Mouse (Mus musculus) liver, embryonic 14.5 days (tissue): ENCODE data around the gene Csk. TPM values are rescaled to one million over a fixed set of nuclear protein-coding genes. Genes with fewer than 3 reads are reported as not detected.

ENCODE experiments used
- ATAC-seq: fragments of 200-750 bp; cut with Nextera tagmentation; 2 replicates; pipeline ENCODE4 v1.8.0; 2017; ENCODE audit warnings: moderate number of reproducible peaks, mild to moderate bottlenecking, moderate library complexity; ENCODE audit not compliant: insufficient read depth
- DNase-seq, 3 experiments: peaks; one replicate each; pipeline ENCODE4 v3.0.0-alpha.2; 2012 to 2013; ENCODE audit warnings: low read depth in 3 of 3, low spot score in 3 of 3
- H3K27ac ChIP-seq: fragments of 300-500 bp; sonication (generic); 2 replicates; pipeline ENCODE4 v1.5.1; 2014; ENCODE audit warnings: moderate library complexity, mild to moderate bottlenecking, control low read depth, inconsistent platforms
- H3K27me3 ChIP-seq: fragments of 300-500 bp; sonication (generic); 2 replicates; pipeline ENCODE4 v1.6.1; 2014; ENCODE audit warnings: mild to moderate bottlenecking, low read length, moderate library complexity; ENCODE audit not compliant: control insufficient read depth, insufficient read depth
- H3K36me3 ChIP-seq: fragments of 300-500 bp; sonication (generic); replicated peaks from 2 replicates; pipeline ENCODE4 v1.6.1; 2014; ENCODE audit warnings: low read depth; ENCODE audit not compliant: control insufficient read depth, insufficient read depth
- H3K4me1 ChIP-seq, 2 experiments: fragments of 200-500 bp in 1 of 2; fragments of 300-500 bp in 1 of 2; sonication (generic) in 1 of 2; replicated peaks; 2 replicates each; pipeline ENCODE4 v1.6.1; 2012 to 2014; ENCODE audit warnings: antibody characterized with exemption in 1 of 2, inconsistent platforms in 1 of 2, low read length in 1 of 2; ENCODE audit not compliant: control insufficient read depth in 2 of 2, insufficient read depth in 2 of 2
- H3K4me2 ChIP-seq: fragments of 300-500 bp; sonication (generic); 2 replicates; pipeline ENCODE4 v1.6.1; 2014; ENCODE audit warnings: low read depth, mild to moderate bottlenecking, control low read depth, moderate library complexity
- H3K4me3 ChIP-seq, 2 experiments: fragments of 200-500 bp in 1 of 2; fragments of 300-500 bp in 1 of 2; sonication (generic) in 1 of 2; 2 replicates each; pipeline ENCODE4 v1.5.1; 2012 to 2014; ENCODE audit warnings: low read depth in 2 of 2, low read length in 2 of 2, mild to moderate bottlenecking in 2 of 2, control low read depth in 1 of 2, inconsistent platforms in 1 of 2, moderate library complexity in 1 of 2; ENCODE audit not compliant: insufficient read depth in 1 of 2
- H3K9ac ChIP-seq: fragments of 300-500 bp; sonication (generic); replicated peaks from 2 replicates; pipeline ENCODE4 v1.6.1; 2014; ENCODE audit warnings: mild to moderate bottlenecking, control low read depth, moderate library complexity
- H3K9me3 ChIP-seq: fragments of 300-500 bp; sonication (generic); 2 replicates; pipeline ENCODE4 v1.6.1; 2016; ENCODE audit warnings: low read length, mixed read lengths; ENCODE audit not compliant: control insufficient read depth
- CTCF ChIP-seq: IDR thresholded peaks from 2 replicates; pipeline ENCODE4 v1.5.1; 2016; ENCODE audit warnings: antibody characterized with exemption, low read depth, control low read depth
- EP300 ChIP-seq: IDR thresholded peaks from 2 replicates; pipeline ENCODE4 v1.6.1; 2016; ENCODE audit warnings: antibody characterized with exemption, low read depth
- WGBS: fragments of 180-500 bp; shearing (Covaris S2); extraction: QIAGEN DNeasy Blood & Tissue Kit; methylation state at CpG from one replicate; pipeline ENCODE4 v1.1.7; 2014; ENCODE audit not compliant: insufficient replicate concordance; 5-methylcytosine and 5-hydroxymethylcytosine counted together
- polyA plus RNA-seq, 2 experiments: library from polyadenylated mRNA; depleted of rRNA in 1 of 2; stranded (reverse) in 1 of 2; unstranded in 1 of 2; fragments of >200 nt; fragmentation: Nextera tagmentation in 1 of 2; extraction: Ambion mirVana in 1 of 2; gene quantifications; 2 replicates each; pipeline versions ENCODE4 v1.2.1 to v1.2.3; 2012 to 2014

Gene Csk
- polyA plus RNA-seq, 2 experiments = 11.1 to 26.3 TPM

GRCm38 (mm10) chr9:57605503-57605902 lies 47.9 kb downstream of the Csk start:
- TF ChIP-seq CTCF (no peak), EP300 (no peak)
- Histone ChIP-seq H3K4me3 (no peak overlapping the region), H3K4me2 (no peak overlapping the region), H3K9me3 (no peaks in the 10 kb centered on the region), H3K4me1 (peaks cover 1 to 6% of the 10 kb centered on the region in 2 experiments; a peak in 3 of 4 replicates), H3K27ac (no peak overlapping the region), H3K9ac (no peak overlapping the region), H3K36me3 (no peaks in the 10 kb centered on the region), H3K27me3 (peaks cover 13% of the 10 kb centered on the region)
- DNase-seq = no peak
- WGBS = 22% methylated on average over 9 of the region's 9 CpGs
- no peak for ATAC-seq

DNA sequence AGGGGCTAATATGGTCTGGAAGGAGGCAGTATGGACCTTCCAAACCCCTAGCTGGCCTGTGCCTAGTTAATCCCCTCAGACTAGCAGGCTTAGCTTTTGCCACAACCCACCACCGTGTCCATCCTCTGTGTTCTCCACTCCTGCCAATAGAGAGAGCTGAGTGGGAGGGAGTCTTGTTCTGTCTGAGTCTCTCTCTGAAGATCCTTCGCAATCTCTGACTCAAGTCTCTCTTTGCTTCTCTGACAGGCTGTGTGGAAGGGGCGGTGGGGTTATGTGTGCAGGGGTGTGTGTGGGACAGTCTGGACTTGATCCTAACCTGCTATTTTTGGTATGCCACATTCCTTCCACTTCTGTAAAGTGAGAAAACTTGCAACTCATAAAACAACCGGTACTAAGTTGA lies 48.6 kb downstream of the Csk start:
- H3K27me3 ChIP-seq = peaks cover 13% of the 10 kb centered on the region
- 60% methylated on average over 4 of the region's 4 CpGs for WGBS

DNA sequence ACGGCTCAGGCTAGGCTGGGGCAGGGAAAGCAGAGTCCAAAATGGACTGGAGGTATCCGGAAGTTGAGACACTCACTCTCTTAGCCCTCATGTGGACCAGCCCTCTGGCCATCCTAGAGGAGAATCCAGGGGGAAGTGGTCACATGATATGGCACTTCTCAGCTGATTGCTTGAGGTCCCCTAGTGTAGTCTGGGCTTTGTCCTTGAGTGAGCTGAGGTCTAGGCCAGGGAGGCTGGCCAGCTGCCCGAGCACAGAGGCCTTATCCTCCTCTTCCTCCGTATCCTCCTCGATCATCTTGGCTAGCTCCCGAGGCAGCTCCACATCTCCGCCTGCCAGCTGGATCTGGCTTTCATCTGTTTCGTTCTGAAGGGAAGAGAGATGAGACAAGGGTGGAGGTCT lies 51.3 kb downstream of the Csk start:
- DNase-seq (no peak), ATAC-seq (no peak)
- H3K36me3 ChIP-seq = no peaks in the 10 kb centered on the region
- no peak overlapping the region for H3K9ac ChIP-seq
- no peak overlapping the region for H3K4me3 ChIP-seq
- WGBS = 46% methylated on average over 8 of the region's 8 CpGs
- H3K27me3 ChIP-seq = peaks cover 13% of the 10 kb centered on the region
- H3K4me1 ChIP-seq = peaks cover 5 to 13% of the 10 kb centered on the region in 2 experiments; a peak in 3 of 4 replicates
- H3K4me2 ChIP-seq = no peak overlapping the region
- H3K9me3 ChIP-seq = no peaks in the 10 kb centered on the region
- H3K27ac ChIP-seq = no peak overlapping the region
- no peak for TF ChIP-seq CTCF
- TF ChIP-seq EP300 = no peak

More for the DNA sequence above, 48.6 kb downstream of the Csk start:
- no peak overlapping the region for H3K27ac ChIP-seq
- H3K4me2 ChIP-seq = no peak overlapping the region
- H3K36me3 ChIP-seq = no peaks in the 10 kb centered on the region
- TF ChIP-seq CTCF = no peak
- TF ChIP-seq EP300 = no peak
- no peak overlapping the region for H3K9ac ChIP-seq
- no peaks in the 10 kb centered on the region for H3K9me3 ChIP-seq
- H3K4me3 ChIP-seq = no peak overlapping the region
- peaks cover 5 to 12% of the 10 kb centered on the region in 2 experiments; a peak in 3 of 4 replicates for H3K4me1 ChIP-seq
- no peak for ATAC-seq
- DNase-seq = no peak

- no peaks in the 10 kb centered on the region for H3K9me3 ChIP-seq
- H3K27me3 ChIP-seq = peaks cover 13% of the 10 kb centered on the region
- TF ChIP-seq CTCF = no peak
- no peak for TF ChIP-seq EP300
- H3K4me2 ChIP-seq = no peak overlapping the region
- no peak for ATAC-seq
- no peak overlapping the region for H3K4me3 ChIP-seq
- 55% methylated on average over 2 of the region's 2 CpGs for WGBS
- H3K4me1 ChIP-seq = peaks cover 5 to 13% of the 10 kb centered on the region in 2 experiments; a peak in 3 of 4 replicates
- H3K27ac ChIP-seq = no peak overlapping the region
- no peak for DNase-seq
- no peaks in the 10 kb centered on the region for H3K36me3 ChIP-seq
- no peak overlapping the region for H3K9ac ChIP-seq
Observed at GRCm38 (mm10) chr9:57601353-57601706, 52.1 kb downstream of the Csk start.

DNA sequence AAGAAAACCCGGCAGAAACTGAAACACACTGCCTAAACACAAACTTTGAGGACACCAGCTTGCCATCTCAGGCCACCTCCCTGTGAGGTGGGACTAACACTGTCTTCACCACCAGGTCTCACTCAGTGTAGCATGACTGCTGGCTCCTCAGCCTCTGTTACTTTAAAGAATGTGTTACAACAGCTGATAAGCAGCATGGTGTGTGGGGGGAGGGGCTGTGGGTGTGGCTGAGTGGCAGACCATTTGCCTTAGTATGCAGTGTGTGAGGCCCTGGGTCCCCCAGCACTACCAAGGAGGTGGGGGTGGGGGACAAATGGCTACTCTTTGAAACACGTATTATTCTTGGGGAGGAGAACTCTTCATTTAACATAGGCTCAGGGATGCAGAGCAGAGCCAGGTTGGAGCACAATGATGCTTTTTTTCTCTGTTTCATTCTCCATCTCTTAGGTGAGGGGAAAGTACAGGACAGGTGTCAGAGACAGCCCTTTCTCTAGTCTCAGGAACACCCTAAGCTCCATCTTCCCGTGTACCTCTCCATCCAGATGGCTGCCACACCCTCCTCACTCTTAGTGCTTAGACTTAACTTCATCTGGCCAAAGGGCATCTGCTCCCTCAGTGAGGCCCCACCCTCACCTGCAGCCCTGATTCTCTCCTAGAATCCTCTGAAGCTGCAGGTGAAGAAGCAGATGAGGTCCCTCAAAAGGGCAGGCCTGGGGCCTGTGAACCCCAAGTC lies 52.6 kb downstream of the Csk start:
- Histone ChIP-seq H3K36me3 (no peaks in the 10 kb centered on the region), H3K27ac (no peak overlapping the region), H3K27me3 (peaks cover 8% of the 10 kb centered on the region), H3K4me3 (no peak overlapping the region), H3K9ac (no peak overlapping the region), H3K4me1 (peaks cover 5 to 13% of the 10 kb centered on the region in 2 experiments; a peak in 3 of 4 replicates), H3K9me3 (no peaks in the 10 kb centered on the region), H3K4me2 (no peak overlapping the region)
- DNase-seq = no peak
- peak; percentile 41; the same call in 1 of the 2 replicates for ATAC-seq
- TF ChIP-seq EP300 (no peak), CTCF (no peak)
- WGBS = 11% methylated on average over 3 of the region's 3 CpGs
